Mouse (Mus musculus) right cerebral cortex, postnatal 36 days (tissue): ENCODE data around the gene Dupd1.
"Not testable (repeated sequence)": the region's sequence is repeated elsewhere in the genome, so short reads cannot be mapped to it uniquely, and the experiment has no call there.

Source experiments
- DNase-seq, 2 experiments: peaks; one replicate each; pipeline ENCODE4 v3.0.0; 2022; ENCODE audit warnings: low spot score in 2 of 2, mixed read lengths in 1 of 2

Gene Dupd1

DNA sequence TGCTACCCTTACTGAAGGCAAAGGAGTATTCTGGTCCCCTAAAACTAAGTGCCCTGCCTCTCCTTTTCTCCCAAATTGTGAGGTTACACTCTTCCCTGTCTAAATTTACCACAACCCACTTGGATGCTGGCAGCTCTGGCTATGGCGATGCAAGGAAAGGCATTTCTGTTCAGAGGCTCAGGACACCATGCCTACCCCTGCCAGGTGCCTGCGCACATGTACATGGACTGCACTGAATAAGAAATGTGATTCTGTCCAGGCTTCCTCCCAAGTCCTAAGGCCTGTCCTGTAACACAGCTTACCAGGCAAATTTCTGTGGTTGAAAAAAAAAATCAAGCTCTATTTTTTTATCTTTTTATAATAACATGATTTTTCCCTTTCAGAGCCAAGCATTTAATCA, 38.2 kb downstream of the Dupd1 start:
- DNase-seq, result no peak

DNA sequence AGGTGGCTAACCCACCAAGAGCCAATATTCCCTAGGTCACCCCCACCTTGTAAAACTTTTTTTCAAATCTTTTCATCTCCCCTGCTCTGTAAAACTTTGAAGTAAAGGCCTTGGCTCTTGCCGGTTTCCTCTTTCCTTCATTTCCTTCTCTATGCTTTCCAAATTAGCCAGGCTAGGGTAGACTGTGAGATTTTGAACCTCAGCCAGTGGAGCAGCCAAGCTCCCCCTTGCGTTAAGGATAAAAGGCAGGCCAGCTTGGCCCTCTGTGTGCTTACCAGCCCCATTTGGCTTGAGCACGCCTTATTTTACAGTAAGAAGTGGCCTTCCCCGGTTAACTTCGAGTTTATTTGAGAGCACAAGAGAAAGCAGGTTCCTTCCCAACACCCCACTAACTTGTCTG, 39.9 kb downstream of the Dupd1 start:
- DNase-seq, result no peak

DNA sequence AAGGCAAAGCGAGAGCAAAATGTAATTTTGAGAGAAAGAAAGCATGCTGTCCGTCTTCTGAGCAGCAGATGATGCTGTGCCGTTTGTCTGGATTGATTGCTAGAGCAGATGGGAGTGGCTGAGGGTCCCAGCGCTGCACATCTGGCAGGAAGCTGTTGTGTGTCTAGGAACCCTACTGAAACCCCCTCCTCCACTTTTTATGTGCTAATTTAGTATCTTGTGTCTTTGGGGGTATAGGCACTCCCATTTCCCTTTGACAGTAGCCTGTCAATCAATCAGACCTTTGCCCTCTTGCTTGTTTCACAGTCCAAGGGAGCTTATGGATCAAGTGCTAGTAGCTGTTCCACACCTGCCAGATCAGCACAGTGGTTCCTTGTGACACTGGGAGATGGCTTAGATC, 41.3 kb downstream of the Dupd1 start:
- no peak for DNase-seq

DNA sequence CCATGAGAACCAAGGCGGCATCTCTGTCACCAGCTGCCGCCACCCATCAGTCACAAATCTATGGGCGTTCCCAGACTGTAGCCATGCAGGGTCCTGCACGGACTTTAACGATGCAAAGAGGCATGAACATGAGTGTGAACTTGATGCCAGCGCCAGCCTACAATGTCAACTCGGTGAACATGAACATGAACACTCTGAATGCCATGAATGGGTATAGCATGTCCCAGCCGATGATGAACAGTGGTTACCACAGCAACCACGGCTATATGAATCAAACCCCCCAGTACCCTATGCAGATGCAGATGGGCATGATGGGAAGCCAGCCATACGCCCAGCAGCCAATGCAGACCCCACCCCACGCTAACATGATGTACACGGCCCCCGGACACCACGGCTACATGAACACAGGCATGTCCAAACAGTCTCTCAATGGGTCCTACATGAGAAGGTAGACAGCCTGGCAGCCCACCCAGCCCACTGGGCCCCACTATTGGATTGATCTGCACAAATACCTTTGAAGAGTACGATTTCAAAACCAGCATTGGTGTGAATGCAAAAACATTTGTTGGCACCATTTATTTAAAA, 43.9 kb downstream of the Dupd1 start:
- not testable (repeated sequence) for DNase-seq

DNA sequence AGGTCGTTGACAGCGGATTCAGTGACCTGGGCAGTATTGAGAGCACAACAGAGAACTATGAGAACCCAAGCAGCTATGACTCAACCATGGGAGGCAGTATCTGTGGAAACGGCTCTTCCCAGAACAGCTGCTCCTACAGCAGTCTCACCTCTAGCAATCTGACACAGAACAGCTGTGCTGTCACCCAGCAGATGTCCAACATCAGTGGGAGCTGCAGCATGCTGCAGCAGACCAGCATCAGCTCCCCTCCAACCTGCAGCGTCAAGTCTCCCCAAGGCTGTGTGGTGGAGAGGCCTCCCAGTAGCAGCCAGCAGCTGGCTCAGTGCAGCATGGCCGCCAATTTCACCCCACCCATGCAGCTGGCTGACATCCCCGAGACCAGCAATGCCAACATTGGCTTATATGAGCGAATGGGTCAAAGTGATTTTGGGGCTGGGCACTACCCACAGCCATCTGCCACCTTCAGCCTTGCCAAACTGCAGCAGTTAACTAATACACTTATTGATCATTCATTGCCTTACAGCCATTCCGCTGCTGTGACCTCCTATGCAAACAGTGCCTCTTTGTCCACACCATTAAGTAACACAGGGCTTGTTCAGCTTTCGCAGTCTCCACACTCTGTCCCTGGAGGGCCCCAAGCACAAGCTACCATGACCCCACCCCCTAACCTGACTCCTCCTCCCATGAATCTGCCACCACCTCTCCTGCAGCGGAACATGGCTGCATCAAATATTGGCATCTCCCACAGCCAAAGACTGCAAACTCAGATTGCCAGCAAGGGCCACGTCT, 44.5 kb downstream of the Dupd1 start:
- no peak for DNase-seq

DNA sequence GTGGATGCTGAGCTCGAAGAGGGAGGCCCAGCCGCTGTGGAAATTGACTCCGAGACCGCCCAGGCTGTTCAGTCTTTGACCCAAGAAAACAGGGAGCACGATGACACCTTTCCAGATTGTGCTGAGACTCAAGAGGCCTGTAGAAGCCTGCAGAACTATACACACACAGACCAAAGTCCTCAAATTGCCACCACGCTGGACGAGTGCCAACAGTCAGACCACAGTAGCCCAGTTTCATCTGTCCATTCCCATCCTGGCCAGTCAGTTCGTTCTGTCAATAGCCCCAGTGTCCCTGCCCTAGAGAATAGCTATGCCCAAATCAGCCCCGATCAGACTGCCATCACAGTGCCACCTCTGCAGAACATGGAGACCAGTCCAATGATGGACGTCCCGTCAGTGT, 45.2 kb downstream of the Dupd1 start:
- no peak for DNase-seq

DNA sequence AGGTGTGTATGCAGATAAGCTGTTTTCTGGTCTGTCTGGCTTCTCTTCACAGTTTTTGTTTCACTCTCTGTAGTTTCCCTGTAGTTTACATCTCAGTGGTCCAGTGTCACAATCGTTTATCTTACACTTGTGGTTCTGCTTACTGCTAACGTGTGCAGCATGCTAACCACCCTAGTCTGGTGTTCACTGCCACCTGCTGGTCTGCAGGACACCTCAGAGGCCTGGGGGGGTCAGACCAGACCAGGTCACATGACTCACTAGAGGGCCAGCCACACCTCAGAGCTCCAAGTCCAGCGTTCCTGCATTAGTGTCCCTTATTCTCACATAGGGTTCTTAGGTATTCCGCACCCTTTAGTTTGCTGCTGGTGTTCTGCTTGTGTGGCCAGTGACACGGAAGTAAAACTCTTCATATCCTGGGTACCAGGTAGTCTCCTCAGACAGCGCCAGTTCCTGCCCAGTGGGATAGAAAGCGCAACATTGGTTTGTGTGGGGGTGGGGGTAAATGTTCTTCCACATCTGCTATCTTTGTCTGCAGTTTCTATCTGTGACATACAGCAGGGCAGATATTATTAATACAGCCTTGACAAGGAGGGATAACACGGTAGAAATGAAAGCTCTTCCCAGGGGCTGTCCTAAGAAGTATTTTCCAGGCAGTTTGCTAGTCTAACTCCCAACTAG, 51.8 kb downstream of the Dupd1 start:
- no peak for DNase-seq

DNA sequence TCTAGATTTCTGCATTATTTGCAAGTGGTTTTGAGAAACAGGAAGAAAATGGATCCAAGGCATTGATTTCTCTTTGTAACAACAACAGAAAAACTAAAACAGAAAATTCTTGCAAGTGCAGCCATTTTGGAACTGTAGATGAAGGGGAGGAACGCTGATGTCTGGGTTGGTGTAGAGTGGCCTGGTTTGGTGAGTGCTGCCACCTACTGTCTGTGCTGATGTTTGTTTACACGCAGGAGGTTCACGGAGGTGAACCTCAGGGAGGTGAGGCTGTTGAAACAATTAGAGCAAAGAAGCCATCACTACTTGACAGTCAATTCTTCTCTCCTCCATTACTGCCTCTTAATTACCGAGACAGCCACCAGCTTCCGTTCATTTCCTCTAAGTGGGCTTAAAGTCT, 54.7 kb downstream of the Dupd1 start:
- no peak for DNase-seq

DNA sequence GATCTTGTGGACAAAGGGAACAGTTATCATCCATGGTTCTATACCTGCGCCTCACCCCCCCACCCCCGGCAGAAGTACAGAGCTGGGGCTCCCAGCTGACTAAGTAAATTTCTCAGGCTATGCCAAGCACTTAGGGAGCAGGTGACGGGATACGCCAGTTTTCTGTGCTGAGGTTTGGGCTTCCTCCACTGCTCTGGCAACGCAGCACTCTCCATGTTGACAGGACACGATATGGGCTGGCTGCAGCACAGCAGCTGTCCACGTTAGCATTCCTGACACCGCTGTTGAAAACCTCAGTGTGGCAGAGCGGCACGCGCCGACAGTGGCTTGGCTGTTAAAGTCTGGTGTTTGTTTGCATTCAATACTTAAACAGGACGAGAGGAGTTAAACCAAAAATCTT, 55.2 kb downstream of the Dupd1 start:
- DNase-seq, result no peak

DNA sequence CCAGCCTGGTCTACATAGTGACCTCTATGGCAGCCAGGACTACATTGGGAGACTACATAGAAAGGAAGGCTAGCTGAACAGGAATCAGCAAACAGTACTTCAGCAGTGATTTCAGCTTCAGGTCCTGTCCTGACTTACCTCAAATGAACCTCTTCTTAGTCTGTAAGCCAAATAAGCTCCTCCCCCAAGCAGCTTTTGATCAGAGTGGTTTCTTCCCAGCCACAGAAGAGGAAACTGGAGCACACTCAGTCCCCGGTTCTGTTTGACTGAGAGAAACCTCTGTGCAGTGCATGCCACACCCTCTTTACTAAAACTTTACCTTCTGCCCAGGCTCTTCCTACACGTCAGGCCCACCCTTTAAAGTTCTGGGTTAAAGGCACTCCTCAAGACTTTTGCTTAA, 60.6 kb downstream of the Dupd1 start:
- DNase-seq, result no peak

DNA sequence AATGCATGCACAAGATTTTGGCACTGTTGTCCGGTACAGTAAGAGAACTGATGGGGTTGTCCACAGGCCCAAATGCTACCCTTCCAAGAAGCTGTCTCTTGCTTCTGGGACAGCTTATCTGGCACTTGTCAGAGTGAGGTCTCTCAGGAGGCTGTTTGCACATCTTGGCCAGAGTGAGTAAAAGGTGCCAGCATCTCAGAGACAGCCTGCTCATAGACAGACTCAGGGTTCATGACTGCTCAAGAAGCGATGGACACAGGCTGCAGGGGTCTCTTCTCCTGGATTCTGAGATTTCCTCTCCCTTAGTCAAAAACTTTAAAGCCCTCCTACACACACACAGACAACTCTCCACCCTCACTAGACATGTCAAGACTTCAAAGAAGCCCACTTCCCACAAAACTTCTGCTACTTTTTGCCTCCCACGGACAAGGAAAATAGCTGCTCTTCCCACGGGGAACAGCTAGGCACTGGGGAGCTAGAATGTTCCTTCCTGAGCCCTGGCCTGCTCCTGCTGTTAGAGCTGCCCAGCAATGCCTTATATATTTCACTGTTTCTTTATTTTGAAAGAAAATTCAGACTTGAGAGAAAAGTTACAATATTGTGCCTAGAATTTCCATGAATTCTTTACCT, 73.5 kb downstream of the Dupd1 start:
- DNase-seq, result peak in 1 of 2 experiments; percentile 58

DNA sequence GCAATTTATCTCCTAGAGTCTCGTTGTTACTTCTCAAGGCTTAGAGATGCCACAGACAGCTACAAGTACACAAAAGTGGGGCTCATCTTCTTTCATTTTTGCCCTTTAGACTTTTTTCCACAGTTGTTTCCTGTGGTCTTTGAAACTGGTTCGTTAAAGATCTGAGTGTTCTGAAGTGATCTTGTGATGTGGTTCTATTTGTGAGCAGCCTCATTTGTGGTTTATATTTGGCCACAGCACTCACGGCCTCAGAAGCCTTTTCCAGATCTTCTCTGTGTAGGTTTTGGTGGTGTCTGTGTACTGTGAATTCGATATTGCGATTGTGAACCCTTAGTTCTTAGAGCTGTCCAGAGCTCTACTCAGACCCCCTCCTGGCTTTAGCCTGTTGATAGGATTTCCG, 77.8 kb downstream of the Dupd1 start:
- peak in 1 of 2 experiments; percentile 56 for DNase-seq

DNA sequence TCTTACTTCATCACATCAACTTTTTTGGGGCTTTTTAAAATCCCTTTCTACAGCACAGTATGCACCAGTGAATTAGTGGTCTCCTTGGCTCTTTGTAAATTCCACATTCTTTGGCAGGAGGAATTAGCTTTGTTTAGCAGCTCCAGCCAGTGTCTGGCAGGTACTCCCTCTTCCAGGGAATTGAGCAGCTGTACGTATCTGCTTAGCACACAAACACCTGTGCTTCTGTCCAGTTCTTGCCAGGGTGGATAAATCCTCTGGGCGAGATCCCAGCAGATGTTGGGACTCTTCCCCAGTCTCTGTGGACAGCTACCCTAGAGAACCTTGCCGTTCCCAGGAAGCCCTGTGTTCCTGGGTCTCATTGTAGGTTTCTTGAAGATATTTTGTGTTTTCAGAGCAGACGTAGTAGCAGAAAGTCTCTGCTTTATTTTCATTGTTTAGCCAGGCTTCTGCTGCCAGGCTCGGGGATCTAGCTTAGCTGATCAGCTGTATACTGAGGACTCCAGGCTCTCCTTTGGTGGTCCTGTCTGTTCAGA, 82.6 kb downstream of the Dupd1 start:
- no peak for DNase-seq
